Mouse (Mus musculus): Measurements from ENCODE around the gene Srrd.
A peak's percentile ranks its signal among the peaks of the same experiment; 100 is the strongest.
"Not testable (repeated sequence)": the region's sequence is repeated elsewhere in the genome, so short reads cannot be mapped to it uniquely, and the experiment has no call there.

Gene Srrd

GRCm38 (mm10) chr5:112356322-112356721, 13.5 kb upstream of the Srrd start:
- DNase-seq (ENCODE audit: low spot score) = no peak

DNA sequence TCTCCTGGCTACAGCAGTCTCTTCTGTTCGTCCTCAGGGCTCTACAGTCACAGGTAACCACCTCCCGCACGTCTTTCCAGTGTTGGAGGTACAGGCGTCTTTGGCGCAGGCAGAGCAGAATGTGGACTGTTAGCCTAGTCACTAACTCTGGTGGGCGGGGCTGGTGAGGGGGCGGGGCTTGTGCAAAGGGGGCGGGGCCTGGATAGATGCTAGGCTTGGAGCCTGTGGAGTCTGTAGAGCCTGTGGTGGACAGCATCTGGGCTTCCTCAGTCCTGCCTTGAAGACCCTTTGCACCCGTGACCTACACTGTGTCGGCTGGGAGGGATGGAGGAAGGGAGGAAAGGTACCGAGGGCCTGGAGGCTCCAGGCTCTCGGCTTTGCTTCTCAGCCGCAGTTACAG, 13.1 kb upstream of the Srrd start, which contains the start of gene Gm6583:
Gm6583 (minus strand) TSS at position 124 of the 400 bp plus-strand sequence.
- no peak for DNase-seq (ENCODE audit: low spot score)

GRCm38 (mm10) chr5:112355493-112355892, 12.7 kb upstream of the Srrd start:
- DNase-seq (ENCODE audit: low spot score) = no peak

GRCm38 (mm10) chr5:112349169-112349568, 6.3 kb upstream of the Srrd start:
- no peak for DNase-seq (ENCODE audit: low spot score)

DNA sequence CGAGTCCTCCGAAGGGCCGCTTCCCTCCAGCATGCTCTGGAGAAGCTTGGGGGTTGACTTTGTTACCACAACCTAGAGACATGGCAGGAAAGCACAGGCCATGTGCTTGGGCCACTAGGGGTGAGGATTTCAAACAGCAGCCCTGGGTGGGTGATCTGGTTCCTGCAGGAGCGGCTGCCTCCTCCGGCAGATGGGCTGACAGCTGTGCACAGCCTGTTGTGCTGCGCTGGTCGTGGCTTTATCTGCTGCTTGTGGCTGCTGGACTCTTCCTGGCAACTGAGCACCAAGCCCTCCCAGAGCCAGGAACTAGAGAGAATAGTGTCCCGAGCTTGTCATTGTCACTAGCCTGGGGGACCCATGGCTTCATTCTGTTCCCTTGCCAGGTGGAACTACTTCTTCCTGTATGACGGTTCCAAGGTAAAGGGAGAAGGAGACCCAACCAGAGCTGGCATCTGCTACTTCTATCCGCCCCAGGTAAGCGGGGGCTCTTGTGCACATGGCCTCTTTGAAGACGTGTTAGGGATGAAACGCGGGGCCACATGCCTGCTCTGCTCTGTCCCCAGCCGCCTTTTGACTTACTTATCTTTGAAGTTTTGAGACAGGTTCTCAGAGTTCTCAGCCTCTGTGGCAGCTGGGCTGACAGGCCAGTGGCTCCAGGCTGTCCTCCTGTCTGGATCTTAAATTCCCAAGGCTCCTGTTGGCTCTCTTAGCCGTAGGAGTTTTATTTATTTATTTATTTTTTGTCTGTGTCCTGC, 3.5 kb upstream of the Srrd start:
- no peak for DNase-seq (ENCODE audit: low spot score)

DNA sequence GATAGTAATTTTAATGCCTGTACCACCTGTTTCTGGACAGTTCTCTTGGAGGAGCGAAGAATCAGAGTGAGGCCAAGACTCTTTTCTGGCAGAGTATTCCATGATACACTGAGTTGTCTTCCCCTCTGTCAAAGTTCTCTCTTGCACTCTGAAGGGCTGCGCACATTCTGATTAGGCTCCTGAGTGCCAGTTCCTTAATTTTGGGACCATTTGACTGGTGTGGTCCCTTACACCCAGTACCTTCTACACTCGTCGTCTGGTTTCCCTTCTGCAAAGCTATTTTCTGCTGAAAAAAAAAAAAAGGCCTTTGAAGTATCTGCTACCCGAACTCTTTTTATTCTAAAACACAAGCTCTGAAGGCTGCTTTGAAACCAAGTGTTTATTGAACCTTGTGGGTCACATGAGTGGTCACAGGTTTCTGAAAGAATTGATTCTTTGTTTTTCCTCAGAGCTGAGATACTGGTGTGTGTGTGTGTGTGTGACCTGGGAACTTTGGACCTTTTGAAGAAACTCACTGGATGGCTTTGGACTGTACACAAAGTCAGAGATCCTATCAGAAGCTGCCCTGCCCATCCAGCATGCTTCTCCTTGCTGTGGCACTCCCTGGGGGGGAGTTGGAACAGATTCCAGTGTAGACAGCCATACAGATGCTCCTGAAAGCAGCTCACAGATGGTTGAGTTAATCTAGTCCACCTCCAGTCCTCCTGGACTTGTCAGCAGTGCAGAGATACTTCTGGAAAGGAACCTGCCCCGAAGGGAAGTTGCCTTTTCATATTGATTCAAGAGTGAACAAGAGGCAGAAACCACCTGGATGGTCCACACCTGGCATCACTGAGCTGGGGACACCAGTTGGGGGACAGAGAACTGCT, 1.5 kb upstream of the Srrd start:
- DNase-seq (ENCODE audit: low spot score) = no peak

DNA sequence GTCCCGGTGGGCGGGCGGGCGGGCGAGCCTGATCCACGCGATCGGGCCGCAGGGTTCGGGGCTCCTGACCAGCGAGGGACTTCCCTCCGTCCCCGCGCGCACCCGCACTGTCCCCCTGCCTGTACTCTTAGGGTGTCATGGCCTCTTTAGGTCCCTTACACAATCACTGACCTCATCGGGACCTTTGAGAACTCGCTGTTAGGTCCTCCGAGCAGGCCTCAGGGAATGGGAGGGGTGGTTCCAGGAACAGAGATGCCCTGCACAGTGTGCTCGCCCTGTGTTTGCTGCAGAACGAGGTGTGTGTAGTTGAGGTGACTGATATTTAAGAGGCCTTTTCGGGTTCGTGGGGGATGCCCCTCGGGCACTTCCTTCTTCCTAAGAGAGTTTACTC, 360 bp upstream of the Srrd start:
- DNase-seq (ENCODE audit: low spot score) = peak; percentile 59

DNA sequence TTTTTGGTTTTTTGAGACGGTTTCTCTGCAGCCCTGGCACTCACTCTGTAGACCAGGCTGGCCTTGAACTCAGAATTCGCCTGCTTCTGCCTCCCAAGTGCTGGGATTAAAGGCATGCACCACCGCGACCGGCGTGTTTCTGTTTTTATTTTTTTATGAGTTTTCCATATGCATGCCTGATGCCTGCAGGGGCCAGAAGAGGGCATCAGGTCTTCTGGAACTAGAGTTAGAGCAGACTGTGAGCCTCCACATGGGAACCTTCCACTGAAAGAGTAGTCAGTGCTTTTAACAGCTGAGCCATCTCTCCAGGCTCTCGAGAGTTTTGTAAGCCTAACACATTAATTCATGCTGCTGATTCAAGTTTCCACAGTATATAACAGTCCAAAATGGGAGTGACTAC, 3.6 kb downstream of the Srrd start:
- DNase-seq (ENCODE audit: low spot score) = no peak

- no peak for DNase-seq (ENCODE audit: low spot score)
Observed at GRCm38 (mm10) chr5:112337004-112337403, 5.8 kb downstream of the Srrd start.

DNA sequence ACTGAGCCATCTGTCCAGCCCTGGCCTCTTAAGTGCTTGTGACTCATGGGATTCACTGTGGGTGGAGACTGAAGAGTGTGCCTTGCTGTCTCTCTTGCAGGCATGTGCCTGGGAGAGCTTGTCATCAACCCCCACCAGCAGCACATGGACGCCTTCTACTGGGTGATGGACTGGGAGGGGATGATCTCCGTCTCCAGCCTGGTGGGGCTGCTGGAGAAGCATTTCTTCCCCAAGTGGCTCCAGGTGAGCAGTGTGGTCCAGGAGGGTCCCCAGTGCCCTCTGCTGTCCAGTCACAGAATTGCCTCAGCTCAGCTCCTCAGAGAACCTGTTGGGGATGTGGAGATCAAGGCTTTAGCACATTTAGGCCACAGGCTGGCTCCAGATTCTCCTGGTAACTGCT, 7.4 kb downstream of the Srrd start:
- DNase-seq (ENCODE audit: low spot score) = peak; percentile 70

DNA sequence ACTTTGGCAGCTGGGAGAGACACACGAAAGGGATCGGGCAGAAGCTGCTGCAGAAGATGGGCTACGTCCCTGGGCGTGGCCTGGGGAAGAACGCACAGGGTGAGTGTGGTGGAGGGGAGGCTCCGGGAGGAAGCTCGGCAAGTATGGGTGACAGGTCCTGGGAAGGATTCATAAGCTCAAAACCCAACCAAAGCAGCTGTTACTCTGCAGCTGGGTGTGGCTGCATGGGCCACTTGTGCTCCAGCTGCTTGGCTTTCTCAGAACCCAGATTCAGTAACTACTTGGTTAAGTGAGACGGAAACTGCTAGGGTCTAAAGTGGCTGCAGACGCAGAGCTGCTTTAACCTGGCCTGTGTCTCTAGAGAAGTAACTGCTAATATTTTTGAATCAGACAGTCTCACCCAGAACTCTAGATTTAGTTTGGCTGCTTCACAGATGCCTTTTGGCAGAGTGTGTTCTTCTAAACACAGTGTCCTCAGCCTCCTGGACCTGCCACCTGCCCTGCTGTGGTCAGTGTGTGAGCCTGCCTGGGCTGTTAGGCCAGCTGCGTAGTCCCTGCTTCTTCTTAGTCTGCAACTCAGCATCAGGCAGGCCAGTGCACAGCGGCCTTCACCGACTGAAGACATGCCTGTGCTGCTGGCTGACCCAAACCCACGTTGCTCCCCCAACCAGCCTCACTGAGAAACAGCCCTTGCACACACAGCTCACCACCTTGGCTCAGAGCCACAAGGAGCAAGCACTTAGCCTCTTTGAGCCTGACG, 12.9 kb downstream of the Srrd start:
- DNase-seq (ENCODE audit: low spot score) = no peak

- no peak for DNase-seq (ENCODE audit: low spot score)
Observed at GRCm38 (mm10) chr5:112327854-112328253, 15.0 kb downstream of the Srrd start.

DNA sequence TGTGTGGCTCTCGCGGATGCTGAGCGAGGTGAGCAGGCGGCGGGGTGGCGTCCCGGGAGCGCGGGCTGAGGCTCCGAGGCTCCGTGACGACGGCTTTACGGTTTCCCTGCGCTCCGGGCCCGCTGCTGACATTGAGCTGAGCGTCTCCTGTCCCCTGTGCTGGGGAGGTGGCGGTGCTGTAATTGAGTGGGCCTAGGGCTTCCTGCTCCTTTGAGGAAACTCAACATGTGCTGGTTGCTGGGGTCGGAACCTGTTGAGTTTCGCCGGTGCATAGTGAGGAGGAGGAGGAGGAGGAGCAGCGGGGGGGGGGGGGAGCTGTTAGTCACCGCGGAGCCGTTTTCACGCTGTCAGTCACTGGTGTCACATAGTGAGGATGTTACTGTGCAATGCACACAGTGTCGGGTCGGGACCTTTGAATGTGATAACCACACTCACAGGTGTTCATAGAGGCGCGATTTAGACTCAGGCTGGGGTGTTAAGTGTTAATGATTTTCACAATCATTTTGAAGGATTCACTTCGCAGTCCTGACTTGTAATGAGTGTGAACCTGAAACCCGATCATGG, 16.3 kb downstream of the Srrd start:
- DNase-seq (ENCODE audit: low spot score) = peak; percentile 10

- DNase-seq (ENCODE audit: low spot score) = peak; percentile 96
Observed at GRCm38 (mm10) chr5:112325546-112326445, 17.0 kb downstream of the Srrd start, which contains the start of gene Tfip11. Tfip11 (plus strand) TSS chr5:112326358.

- peak; percentile 59 for DNase-seq (ENCODE audit: low spot score)
Observed at GRCm38 (mm10) chr5:112324637-112325545, 17.9 kb downstream of the Srrd start.

DNA sequence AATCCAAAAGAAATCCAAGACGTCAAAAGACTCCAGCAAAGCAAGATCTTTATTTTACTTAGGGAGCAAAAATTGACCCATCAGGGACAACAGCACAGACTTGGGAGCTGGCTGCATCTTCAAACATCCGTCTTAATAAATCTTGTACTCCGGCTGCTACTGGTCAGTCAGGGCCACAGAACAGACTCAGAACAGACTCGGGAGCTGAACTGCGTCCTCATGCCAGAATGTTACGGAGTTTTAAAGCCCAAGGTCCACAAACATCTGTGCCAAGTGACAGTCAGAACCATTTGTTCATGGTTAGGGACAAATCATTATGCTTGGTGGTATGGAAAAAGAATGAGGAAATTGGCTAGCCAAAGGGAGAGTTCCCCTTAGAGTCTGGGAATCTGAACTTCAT, 19.6 kb downstream of the Srrd start:
- no peak for DNase-seq (ENCODE audit: low spot score)

DNA sequence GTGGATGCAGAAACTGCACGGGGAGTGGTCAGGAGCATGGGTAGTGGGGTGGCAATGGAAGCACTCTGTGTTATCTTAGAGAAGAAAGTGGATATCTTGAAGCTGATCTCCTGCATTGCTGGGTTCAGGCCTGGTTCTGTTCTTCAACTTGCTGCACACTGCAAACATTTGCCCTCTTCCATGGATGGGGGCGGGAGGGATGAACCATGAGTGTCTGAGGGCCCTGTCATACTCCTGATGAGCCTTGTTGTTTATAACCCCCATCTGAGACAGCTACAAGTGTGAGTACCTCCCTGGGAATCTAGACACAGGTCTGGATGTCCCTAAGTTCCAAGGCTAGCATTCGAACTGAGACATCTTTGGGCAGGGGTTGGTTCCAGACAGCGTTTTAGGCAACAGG, 21.5 kb downstream of the Srrd start:
- no peak for DNase-seq (ENCODE audit: low spot score)

- DNase-seq (ENCODE audit: low spot score) = no peak
Observed at GRCm38 (mm10) chr5:112320936-112321335, 21.9 kb downstream of the Srrd start.

GRCm38 (mm10) chr5:112320379-112320778, 22.5 kb downstream of the Srrd start:
- DNase-seq (ENCODE audit: low spot score) = no peak

DNA sequence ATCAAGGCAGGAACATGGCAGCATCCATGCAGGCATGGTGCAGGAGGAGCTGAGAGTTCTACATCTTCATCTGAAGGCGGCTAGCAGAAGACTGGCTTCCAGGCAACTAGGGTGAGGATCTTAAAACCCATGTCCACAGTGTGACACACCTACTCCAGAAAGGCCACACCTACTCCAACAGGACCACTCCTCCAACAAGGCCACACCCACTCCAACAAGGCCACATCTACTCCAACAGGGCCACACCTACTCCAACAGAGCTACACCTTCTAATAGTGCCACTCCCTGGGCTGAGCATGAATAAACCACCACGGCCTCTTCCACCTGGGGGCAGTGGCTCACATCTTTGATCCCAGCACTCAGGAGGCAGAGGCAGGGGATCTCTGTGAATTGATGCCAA, 23.5 kb downstream of the Srrd start:
- DNase-seq (ENCODE audit: low spot score) = not testable (repeated sequence)

Measured in embryo, embryonic 10.5 days (tissue).